ENCODE assay signal across 13 mouse cellular contexts in the genomic region with DNA sequence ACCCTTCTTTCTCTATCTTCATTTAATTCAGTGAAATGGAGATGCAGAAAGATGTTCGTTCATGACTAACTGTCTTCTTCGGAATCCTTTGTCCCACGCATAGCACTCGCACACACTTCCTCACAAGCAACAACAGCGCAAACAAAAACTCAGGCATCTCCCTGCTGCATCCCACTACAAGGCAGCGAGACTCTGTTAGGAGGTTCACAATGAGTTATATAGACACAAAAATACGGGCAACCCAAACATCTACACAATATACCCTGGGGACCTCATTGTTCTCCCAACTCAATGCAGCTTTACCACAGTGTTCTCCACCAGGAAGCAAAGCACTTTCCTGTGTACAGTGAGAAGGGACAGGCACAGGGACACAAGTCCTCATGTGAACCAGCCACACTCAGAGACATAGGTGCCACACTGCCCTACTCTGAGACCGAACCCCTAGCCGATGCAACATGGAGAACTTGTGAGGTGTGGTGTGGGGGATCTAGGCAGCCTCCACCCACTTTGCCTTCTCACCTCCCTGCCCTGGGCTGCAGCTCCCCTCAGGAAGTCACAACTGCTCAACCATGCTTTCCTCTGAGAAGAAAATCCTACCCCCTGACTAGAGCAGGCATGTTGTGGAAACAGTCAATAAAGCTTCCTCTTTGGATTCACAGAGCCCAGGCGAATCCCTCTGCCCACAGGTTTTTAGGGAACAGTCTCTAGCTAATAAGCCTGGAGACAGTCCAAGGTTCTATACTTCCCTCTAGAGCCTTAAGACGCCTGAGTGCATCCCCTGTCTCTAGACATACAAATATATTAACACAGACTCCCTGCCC. TPM values are rescaled to one million over a fixed set of nuclear protein-coding genes. Genes with fewer than 3 reads are reported as not detected.
DNase-seq lines count a peak whose midpoint lies in the region; ATAC-seq and TF ChIP-seq lines count a peak whose summit lies in the region.
"Had no signal": no experiment of that assay in that cellular context is flagged by ENCODE, and none has a peak within 500 bp of the region (broad histone marks: within the 10 kb centered on the region; RNA-seq: fewer than 3 reads in every experiment).

No protein-coding gene starts in this region.

- peak; percentile 18 to 38 for DNase-seq in cerebellum, postnatal 10 days
- peak; percentile 57 for DNase-seq in forebrain, postnatal 0 days
- DNase-seq in urinary bladder, postnatal 4 days (ENCODE audit: low spot score in 2 of 2) = no peak
- DNase-seq in lung, postnatal 36 days = no peak
- DNase-seq in cerebellum, postnatal 25 days = no peak
- DNase-seq: cerebellum, adult 18-20 months; kidney, adult 2 months; thymus, postnatal 25 days had no signal

- no peaks in the 10 kb centered on the region for H3K36me3 ChIP-seq in E14TG2a.4 (ENCODE audit: insufficient read depth, low read length)
- H3K36me3 ChIP-seq in forebrain, postnatal 0 days (ENCODE audit: insufficient read depth) = peaks cover 2% of the 10 kb centered on the region; the same call in 1 of the 2 replicates
- H3K36me3 ChIP-seq in midbrain, embryonic 12.5 days = no peaks in the 10 kb centered on the region

- peaks cover 14% of the 10 kb centered on the region for H3K9me3 ChIP-seq in E14TG2a.4 (ENCODE audit: low read length)
- no peaks in the 10 kb centered on the region for H3K9me3 ChIP-seq in forebrain, postnatal 0 days (ENCODE audit: low read length)
- no peaks in the 10 kb centered on the region for H3K9me3 ChIP-seq in midbrain, embryonic 12.5 days

- peak overlapping the region; percentile 95 for H3K27ac ChIP-seq in forebrain, postnatal 0 days (ENCODE audit: low read depth, low read length)
- H3K27ac ChIP-seq in midbrain, embryonic 12.5 days (replicated peaks) = peak overlapping the region; percentile 88

- TF ChIP-seq CTCF in E14TG2a.4 (conservative IDR thresholded peaks at IDR 0.05; ENCODE audit: low read length) = no peak
- TF ChIP-seq CTCF in forebrain, postnatal 0 days (IDR thresholded peaks at IDR 0.05; ENCODE audit: low read depth) = no peak

- peak overlapping the region; percentile 68 for H3K9ac ChIP-seq in forebrain, postnatal 0 days
- H3K9ac ChIP-seq in midbrain, embryonic 12.5 days (replicated peaks) = peak overlapping the region; percentile 64
- H3K9ac ChIP-seq: liver, postnatal 0 days had no signal

- no peak for ATAC-seq in cerebellum, adult (ENCODE audit: insufficient number of reproducible peaks, low FRiP score, low TSS enrichment)
- no peak for ATAC-seq in forebrain, postnatal 0 days
- ATAC-seq in midbrain, embryonic 12.5 days (ENCODE audit: low FRiP score, low read depth) = no peak
- ATAC-seq: liver, postnatal 0 days had no signal

- H3K4me1 ChIP-seq in E14TG2a.4 (replicated peaks; ENCODE audit: low read depth, low read length) = peaks cover 92% of the 10 kb centered on the region
- peaks cover 21% of the 10 kb centered on the region for H3K4me1 ChIP-seq in forebrain, postnatal 0 days (ENCODE audit: insufficient read depth)
- peaks cover 88% of the 10 kb centered on the region for H3K4me1 ChIP-seq in midbrain, embryonic 12.5 days

- peaks cover 85% of the 10 kb centered on the region for H3K27me3 ChIP-seq in E14TG2a.4 (ENCODE audit: insufficient read depth, low read length)
- peaks cover 3% of the 10 kb centered on the region for H3K27me3 ChIP-seq in forebrain, postnatal 0 days (ENCODE audit: insufficient read depth, low read length)
- H3K27me3 ChIP-seq in midbrain, embryonic 12.5 days = peaks cover 99% of the 10 kb centered on the region

- H3K4me3 ChIP-seq in E14TG2a.4 (replicated peaks; ENCODE audit: low read length) = peak overlapping the region; percentile 50
- H3K4me3 ChIP-seq in forebrain, postnatal 0 days (ENCODE audit: low read depth, low read length) = peak overlapping the region; percentile 52
- H3K4me3 ChIP-seq in midbrain, embryonic 12.5 days = peak overlapping the region; percentile 42

- peak overlapping the region; percentile 65 for H3K4me2 ChIP-seq in forebrain, postnatal 0 days (ENCODE audit: low read depth)
- H3K4me2 ChIP-seq in midbrain, embryonic 12.5 days (replicated peaks) = peak overlapping the region; percentile 52

- 9% methylated on average over 11 of the region's 11 CpGs for WGBS in forebrain, postnatal 0 days
- WGBS in midbrain, embryonic 12.5 days = 6% methylated on average over 11 of the region's 11 CpGs

RNA-seq across cellular contexts. Expression of gene Islr, which starts 3.6 kb away (rescaled TPM):
- total RNA-seq in forebrain, postnatal 0 days (2014; rRNA removed) = 31.0 and 45.8 TPM in 2 replicates
- polyA plus RNA-seq in forebrain, postnatal 0 days (2015; fragmentation: Nextera tagmentation; extraction: Ambion mirVana) = 27.4 and 32.2 TPM in 2 replicates
- 25.1 and 42.6 TPM in 2 replicates for polyA plus RNA-seq in midbrain, embryonic 12.5 days (2016; fragmentation: Nextera tagmentation; extraction: Ambion mirVana)
- total RNA-seq: monocyte, adult 5-6 weeks had no signal

RNA-seq across cellular contexts. Expression of gene Islr2, which starts 3.6 kb away (rescaled TPM):
- 612 and 779 TPM in 2 replicates for total RNA-seq in forebrain, postnatal 0 days (2014; rRNA removed)
- 54.0 and 58.3 TPM in 2 replicates for polyA plus RNA-seq in forebrain, postnatal 0 days (2015; fragmentation: Nextera tagmentation; extraction: Ambion mirVana)
- 27.0 and 27.8 TPM in 2 replicates for polyA plus RNA-seq in midbrain, embryonic 12.5 days (2016; fragmentation: Nextera tagmentation; extraction: Ambion mirVana)
- total RNA-seq: monocyte, adult 5-6 weeks had no signal
- polyA plus RNA-seq: liver, postnatal 0 days had no signal

RNA-seq across cellular contexts. Expression of gene Pml, which starts 49.1 kb away (rescaled TPM):
- total RNA-seq in forebrain, postnatal 0 days (2014; rRNA removed) = 3.4 and 4.8 TPM in 2 replicates
- polyA plus RNA-seq in forebrain, postnatal 0 days (2015; fragmentation: Nextera tagmentation; extraction: Ambion mirVana) = 2.6 and 3.7 TPM in 2 replicates
- 9.7 and 9.8 TPM in 2 replicates for polyA plus RNA-seq in midbrain, embryonic 12.5 days (2016; fragmentation: Nextera tagmentation; extraction: Ambion mirVana)

RNA-seq across cellular contexts. Expression of gene Stoml1, which starts 52.5 kb away (rescaled TPM):
- total RNA-seq in forebrain, postnatal 0 days (2014; rRNA removed) = 148 and 149 TPM in 2 replicates
- polyA plus RNA-seq in forebrain, postnatal 0 days (2015; fragmentation: Nextera tagmentation; extraction: Ambion mirVana) = 142 and 144 TPM in 2 replicates
- polyA plus RNA-seq in midbrain, embryonic 12.5 days (2016; fragmentation: Nextera tagmentation; extraction: Ambion mirVana) = 64.1 and 65.2 TPM in 2 replicates

Comparison
In these comparisons a context has a peak if more than half of its experiments do, and no peak if none do; other contexts are left out.
1. DNase-seq: peak in cerebellum, postnatal 10 days (2 of 2) and forebrain, postnatal 0 days (single experiment); none in urinary bladder, postnatal 4 days (0 of 2), lung, postnatal 36 days (single experiment) and cerebellum, postnatal 25 days (0 of 2).
2. Peak in every context shown above with its lines, with median percentiles within 50 percentile points of each other: H3K4me3 ChIP-seq.